Mouse (Mus musculus) heart, postnatal 0 days (tissue): Measurements from ENCODE around the gene Nubpl.

Experiments used
- CTCF ChIP-seq: IDR thresholded peaks from 2 replicates; pipeline ENCODE4 v1.5.1; 2016; ENCODE audit warnings: antibody characterized with exemption, control low read depth, low read depth
- EP300 ChIP-seq: IDR thresholded peaks from 2 replicates; pipeline ENCODE4 v1.6.1; 2016; ENCODE audit warnings: antibody characterized with exemption, low read depth

- no peak for TF ChIP-seq CTCF
- no peak for TF ChIP-seq EP300
These were observed 211.1 kb downstream of the Nubpl start for GRCm38 (mm10) chr12:52308628-52309027.
